Mouse (Mus musculus): ENCODE results near the gene Cntnap2. TPM values are rescaled to one million over a fixed set of nuclear protein-coding genes. Genes with fewer than 3 reads are reported as not detected.
A peak's percentile ranks its signal among the peaks of the same experiment; 100 is the strongest.

Gene Cntnap2
- total and polyA plus RNA-seq, 2 experiments from 2014 or later, result 39.8 to 76.6 TPM

DNA sequence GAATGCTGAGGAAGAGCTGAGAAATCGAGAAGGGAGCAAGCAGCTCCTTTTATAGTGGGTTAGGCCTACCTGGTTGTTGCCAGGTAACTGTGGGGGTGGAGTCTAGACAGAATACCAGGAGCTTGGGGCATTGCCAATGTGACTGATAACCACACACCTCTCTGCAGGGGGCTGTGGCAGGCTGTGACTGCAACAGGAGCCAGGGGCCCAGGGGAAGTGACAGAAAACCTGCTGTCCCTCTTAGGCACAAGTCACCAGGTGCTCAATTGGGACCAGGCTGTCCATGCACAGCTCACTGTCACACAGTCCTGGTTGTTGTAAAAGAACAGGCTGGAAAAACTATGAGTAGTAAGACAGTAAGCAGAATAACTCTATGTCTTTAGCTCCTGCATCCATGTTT is 329.9 kb downstream of the Cntnap2 start:
- Histone ChIP-seq H3K4me1 (ENCODE audit: insufficient read depth, low read length) (no peaks in the 10 kb centered on the region), H3K9me3 (ENCODE audit: low read length) (no peaks in the 10 kb centered on the region), H3K4me3 (ENCODE audit: low read length) (no peak overlapping the region), H3K4me2 (ENCODE audit: low read depth, low read length) (no peak overlapping the region), H3K27ac (no peak overlapping the region), H3K27me3 (ENCODE audit: insufficient read depth, low read length) (no peaks in the 10 kb centered on the region), H3K9ac (replicated peaks; ENCODE audit: low read length) (no peak overlapping the region), H3K36me3 (ENCODE audit: insufficient read depth, low read length) (no peaks in the 10 kb centered on the region)
- DNase-seq (ENCODE audit: low spot score) (no peak), ATAC-seq (no peak)
- TF ChIP-seq CTCF (IDR thresholded peaks at IDR 0.05; ENCODE audit: low read depth), result no peak
- WGBS, result 47% methylated on average over 1 of the region's 1 CpGs

DNA sequence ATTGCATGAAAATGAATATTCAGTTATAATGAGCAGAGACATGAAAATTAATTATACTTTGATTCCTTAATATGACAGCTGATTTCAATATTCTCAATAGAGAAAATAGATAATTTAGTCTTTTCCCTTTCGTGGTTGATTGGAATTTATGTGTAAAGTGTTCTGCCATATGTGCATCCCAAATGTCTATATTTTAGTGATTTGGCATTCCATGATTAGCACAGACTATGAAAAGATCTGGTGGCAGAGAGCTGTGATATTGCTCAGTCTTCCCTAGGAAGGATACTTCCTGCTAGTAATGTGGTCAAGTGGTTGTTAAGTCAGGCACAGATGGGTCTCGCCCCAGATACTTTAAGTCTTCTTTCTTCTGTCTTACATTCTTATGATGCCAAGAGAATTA is 354.5 kb downstream of the Cntnap2 start:
- no peak for TF ChIP-seq CTCF (IDR thresholded peaks at IDR 0.05; ENCODE audit: low read depth)
- Histone ChIP-seq H3K27ac (no peak overlapping the region), H3K9ac (replicated peaks; ENCODE audit: low read length) (no peak overlapping the region), H3K4me1 (ENCODE audit: insufficient read depth, low read length) (no peaks in the 10 kb centered on the region), H3K4me3 (ENCODE audit: low read length) (no peak overlapping the region), H3K36me3 (ENCODE audit: insufficient read depth, low read length) (no peaks in the 10 kb centered on the region), H3K9me3 (ENCODE audit: low read length) (no peaks in the 10 kb centered on the region), H3K27me3 (ENCODE audit: insufficient read depth, low read length) (no peaks in the 10 kb centered on the region), H3K4me2 (ENCODE audit: low read depth, low read length) (no peak overlapping the region)
- DNase-seq (ENCODE audit: low spot score) (no peak), ATAC-seq (no peak)
- WGBS, result 73% methylated on average over 2 of the region's 2 CpGs

- no peaks in the 10 kb centered on the region for H3K4me1 ChIP-seq (ENCODE audit: insufficient read depth, low read length)
- no peaks in the 10 kb centered on the region for H3K27me3 ChIP-seq (ENCODE audit: insufficient read depth, low read length)
Observed at GRCm38 (mm10) chr6:45455424-45455823, 396.3 kb downstream of the Cntnap2 start.

DNA sequence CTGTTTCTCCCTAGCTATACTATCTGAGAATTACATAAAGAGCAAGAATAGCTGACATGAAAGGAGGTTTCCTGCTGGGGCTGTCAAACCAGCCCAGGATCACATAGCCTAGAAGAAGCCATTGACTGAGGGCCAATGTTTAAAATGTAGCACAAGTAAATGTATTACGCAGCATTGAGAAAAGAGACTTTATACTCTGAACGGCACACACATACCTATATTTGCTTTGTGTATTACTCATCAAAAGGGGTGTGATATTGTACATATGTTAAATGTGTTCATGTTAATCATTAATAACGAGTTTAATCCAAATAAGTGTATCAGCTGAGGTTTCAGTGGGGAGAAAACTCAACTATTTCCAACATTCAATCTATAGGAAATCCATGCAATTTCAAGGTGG is 459.1 kb downstream of the Cntnap2 start:
- no peak for TF ChIP-seq CTCF (IDR thresholded peaks at IDR 0.05; ENCODE audit: low read depth)
- DNase-seq (ENCODE audit: low spot score) (no peak), ATAC-seq (no peak)
- Histone ChIP-seq H3K4me3 (ENCODE audit: low read length) (no peak overlapping the region), H3K27ac (no peak overlapping the region), H3K4me1 (ENCODE audit: insufficient read depth, low read length) (no peaks in the 10 kb centered on the region), H3K9me3 (ENCODE audit: low read length) (no peaks in the 10 kb centered on the region), H3K27me3 (ENCODE audit: insufficient read depth, low read length) (no peaks in the 10 kb centered on the region), H3K9ac (replicated peaks; ENCODE audit: low read length) (no peak overlapping the region), H3K4me2 (ENCODE audit: low read depth, low read length) (no peak overlapping the region), H3K36me3 (ENCODE audit: insufficient read depth, low read length) (no peaks in the 10 kb centered on the region)
- 66% methylated on average over 3 of the region's 3 CpGs for WGBS

More at GRCm38 (mm10) chr6:45455424-45455823, 396.3 kb downstream of the Cntnap2 start:
- DNase-seq (ENCODE audit: low spot score) (no peak), ATAC-seq (no peak)
- Histone ChIP-seq H3K9me3 (ENCODE audit: low read length) (no peaks in the 10 kb centered on the region), H3K4me3 (ENCODE audit: low read length) (no peak overlapping the region), H3K9ac (replicated peaks; ENCODE audit: low read length) (no peak overlapping the region), H3K4me2 (ENCODE audit: low read depth, low read length) (no peak overlapping the region), H3K36me3 (ENCODE audit: insufficient read depth, low read length) (no peaks in the 10 kb centered on the region), H3K27ac (no peak overlapping the region)
- 93% methylated on average over 1 of the region's 1 CpGs for WGBS
- no peak for TF ChIP-seq CTCF (IDR thresholded peaks at IDR 0.05; ENCODE audit: low read depth)

- no peak for TF ChIP-seq CTCF (IDR thresholded peaks at IDR 0.05; ENCODE audit: low read depth)
- H3K27ac ChIP-seq, result no peak overlapping the region
- no peaks in the 10 kb centered on the region for H3K4me1 ChIP-seq (ENCODE audit: insufficient read depth, low read length)
- no peaks in the 10 kb centered on the region for H3K9me3 ChIP-seq (ENCODE audit: low read length)
- no peak overlapping the region for H3K4me3 ChIP-seq (ENCODE audit: low read length)
- H3K36me3 ChIP-seq (ENCODE audit: insufficient read depth, low read length), result no peaks in the 10 kb centered on the region
- H3K4me2 ChIP-seq (ENCODE audit: low read depth, low read length), result no peak overlapping the region
- ATAC-seq, result no peak
- 43% methylated on average over 2 of the region's 2 CpGs for WGBS
- DNase-seq (ENCODE audit: low spot score), result no peak
- no peak overlapping the region for H3K9ac ChIP-seq (replicated peaks; ENCODE audit: low read length)
- H3K27me3 ChIP-seq (ENCODE audit: insufficient read depth, low read length), result no peaks in the 10 kb centered on the region
Observed at GRCm38 (mm10) chr6:45536999-45537398, 477.8 kb downstream of the Cntnap2 start.

DNA sequence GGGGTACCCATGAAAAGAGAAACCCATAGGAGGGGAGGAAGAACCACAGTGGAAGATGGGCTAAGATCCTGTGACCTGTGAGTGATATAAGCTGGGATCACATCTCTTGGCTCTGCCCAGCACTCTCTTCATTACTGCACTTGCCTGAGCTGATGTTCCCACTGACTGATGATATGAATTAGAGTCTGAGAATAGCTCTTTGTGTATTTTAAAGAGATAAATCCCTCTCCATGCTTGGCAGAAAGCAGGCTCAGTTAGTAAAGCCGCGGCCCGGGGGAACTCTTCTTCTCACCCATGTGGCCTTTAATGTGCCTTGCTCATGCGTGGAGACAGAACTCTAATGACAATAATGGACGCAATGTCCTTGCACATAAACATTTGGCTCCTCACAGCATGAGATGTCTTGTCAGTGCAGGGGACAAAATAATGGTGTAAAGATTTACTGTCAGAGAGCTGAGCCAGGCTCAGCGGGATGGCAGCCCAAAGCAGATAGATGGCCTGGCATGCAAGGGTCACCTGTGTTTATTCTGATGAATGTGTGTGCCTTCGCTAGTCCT is 485.2 kb downstream of the Cntnap2 start:
- no peak overlapping the region for H3K27ac ChIP-seq
- ATAC-seq (peak; percentile 53; the same call in 1 of the 2 replicates), DNase-seq (ENCODE audit: low spot score) (peak; percentile 16)
- no peaks in the 10 kb centered on the region for H3K9me3 ChIP-seq (ENCODE audit: low read length)
- peaks cover 7% of the 10 kb centered on the region; the same call in 1 of the 2 replicates for H3K4me1 ChIP-seq (ENCODE audit: insufficient read depth, low read length)
- H3K9ac ChIP-seq (replicated peaks; ENCODE audit: low read length), result no peak overlapping the region
- no peak for TF ChIP-seq CTCF (IDR thresholded peaks at IDR 0.05; ENCODE audit: low read depth)
- H3K36me3 ChIP-seq (ENCODE audit: insufficient read depth, low read length), result no peaks in the 10 kb centered on the region
- WGBS, result 18% methylated on average over 7 of the region's 7 CpGs
- H3K4me2 ChIP-seq (ENCODE audit: low read depth, low read length), result no peak overlapping the region
- no peak overlapping the region for H3K4me3 ChIP-seq (ENCODE audit: low read length)
- no peaks in the 10 kb centered on the region for H3K27me3 ChIP-seq (ENCODE audit: insufficient read depth, low read length)

DNA sequence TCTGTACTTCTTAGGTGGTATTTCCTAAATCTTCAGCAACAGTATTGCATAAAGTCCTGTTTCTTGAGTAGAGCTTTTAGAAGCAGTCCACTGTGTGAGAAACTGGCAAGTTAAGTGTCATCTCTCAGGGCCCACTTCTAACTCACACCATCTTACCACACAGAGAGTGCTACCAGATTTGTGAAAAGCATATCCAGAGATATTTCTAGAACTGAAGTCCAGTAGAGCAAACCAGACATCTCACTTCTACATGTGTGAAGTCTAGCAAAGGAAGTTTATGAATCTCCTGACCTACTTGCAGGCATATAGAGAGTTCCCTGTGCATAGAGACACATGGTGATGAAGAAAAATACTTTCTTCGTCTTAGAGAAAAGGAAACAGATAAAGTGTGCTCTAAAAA is 500.6 kb downstream of the Cntnap2 start:
- H3K27ac ChIP-seq, result no peak overlapping the region
- H3K27me3 ChIP-seq (ENCODE audit: insufficient read depth, low read length), result no peaks in the 10 kb centered on the region
- ATAC-seq, result no peak
- no peak overlapping the region for H3K4me2 ChIP-seq (ENCODE audit: low read depth, low read length)
- H3K36me3 ChIP-seq (ENCODE audit: insufficient read depth, low read length), result no peaks in the 10 kb centered on the region
- TF ChIP-seq CTCF (IDR thresholded peaks at IDR 0.05; ENCODE audit: low read depth), result no peak
- H3K4me1 ChIP-seq (ENCODE audit: insufficient read depth, low read length), result no peaks in the 10 kb centered on the region
- H3K4me3 ChIP-seq (ENCODE audit: low read length), result no peak overlapping the region
- H3K9ac ChIP-seq (replicated peaks; ENCODE audit: low read length), result no peak overlapping the region
- H3K9me3 ChIP-seq (ENCODE audit: low read length), result no peaks in the 10 kb centered on the region
- DNase-seq (ENCODE audit: low spot score), result no peak
- WGBS, result 83% methylated on average over 1 of the region's 1 CpGs
